In genomic region chr11:5442590-5443021, GRCm38 (mm10) we compare ENCODE assay signal across 9 mouse cellular contexts. TPM values are rescaled to one million over a fixed set of nuclear protein-coding genes. Genes with fewer than 3 reads are reported as not detected.
DNase-seq lines count a peak whose midpoint lies in the region; ATAC-seq lines count a peak whose summit lies in the region.
"Had no signal": no experiment of that assay in that cellular context is flagged by ENCODE, and none has a peak within 500 bp of the region (broad histone marks: within the 10 kb centered on the region; RNA-seq: fewer than 3 reads in every experiment).

No protein-coding gene starts in this region.

- H3K4me2 ChIP-seq in liver, embryonic 11.5 days = peak overlapping the region; percentile 98
- peak overlapping the region; percentile 96 for H3K4me2 ChIP-seq in forebrain, embryonic 15.5 days (replicated peaks)
- peak overlapping the region; percentile 85 for H3K4me2 ChIP-seq in limb, embryonic 15.5 days
- peak overlapping the region; percentile 91 for H3K4me2 ChIP-seq in neural tube, embryonic 14.5 days (ENCODE audit: low read depth, low read length)

- ATAC-seq in liver, embryonic 11.5 days (replicated peaks; ENCODE audit: low FRiP score) = no peak
- no peak for ATAC-seq in forebrain, embryonic 15.5 days (replicated peaks)
- ATAC-seq in limb, embryonic 15.5 days (ENCODE audit: insufficient number of reproducible peaks, low FRiP score, low TSS enrichment, low read depth) = no peak
- ATAC-seq in neural tube, embryonic 14.5 days (ENCODE audit: low read depth) = no peak

- WGBS in liver, embryonic 11.5 days = 16% methylated on average over 3 of the region's 3 CpGs
- 15% methylated on average over 3 of the region's 3 CpGs for WGBS in forebrain, embryonic 15.5 days
- 27% methylated on average over 3 of the region's 3 CpGs for WGBS in limb, embryonic 15.5 days
- WGBS in neural tube, embryonic 14.5 days = 11% methylated on average over 3 of the region's 3 CpGs

- peaks cover 25% of the 10 kb centered on the region for H3K4me1 ChIP-seq in liver, embryonic 11.5 days (replicated peaks; ENCODE audit: control insufficient read depth, insufficient read depth, low read length)
- peaks cover 29% of the 10 kb centered on the region for H3K4me1 ChIP-seq in forebrain, embryonic 15.5 days
- peaks cover 23% of the 10 kb centered on the region for H3K4me1 ChIP-seq in limb, embryonic 15.5 days
- H3K4me1 ChIP-seq in neural tube, embryonic 14.5 days (ENCODE audit: control insufficient read depth, insufficient read depth, low read length) = peaks cover 16% of the 10 kb centered on the region

- H3K27ac ChIP-seq in liver, embryonic 11.5 days (ENCODE audit: low read depth, low read length) = no peak overlapping the region
- no peak overlapping the region for H3K27ac ChIP-seq in forebrain, embryonic 15.5 days (replicated peaks)
- H3K27ac ChIP-seq in limb, embryonic 15.5 days = no peak overlapping the region
- H3K27ac ChIP-seq in neural tube, embryonic 14.5 days (ENCODE audit: low read depth, low read length) = no peak overlapping the region

- H3K27me3 ChIP-seq in liver, embryonic 11.5 days (replicated peaks; ENCODE audit: control insufficient read depth, insufficient read depth, low read length) = no peaks in the 10 kb centered on the region
- H3K27me3 ChIP-seq in forebrain, embryonic 15.5 days = no peaks in the 10 kb centered on the region
- no peaks in the 10 kb centered on the region for H3K27me3 ChIP-seq in limb, embryonic 15.5 days
- no peaks in the 10 kb centered on the region for H3K27me3 ChIP-seq in neural tube, embryonic 14.5 days (ENCODE audit: control insufficient read depth, insufficient read depth, low read length)

- H3K9ac ChIP-seq in liver, embryonic 11.5 days (ENCODE audit: low read depth, low read length) = peak overlapping the region; percentile 13; the same call in 1 of the 2 replicates
- H3K9ac ChIP-seq in forebrain, embryonic 15.5 days (replicated peaks) = no peak overlapping the region
- H3K9ac ChIP-seq in limb, embryonic 15.5 days = no peak overlapping the region
- no peak overlapping the region for H3K9ac ChIP-seq in neural tube, embryonic 14.5 days (replicated peaks; ENCODE audit: low read depth, low read length)

- DNase-seq in liver, embryonic 11.5 days (ENCODE audit: low spot score) = no peak
- DNase-seq in liver = no peak
- no peak for DNase-seq in ovary, postnatal 36 days (ENCODE audit: low spot score)
- no peak for DNase-seq in adrenal gland, postnatal 36 days
- no peak for DNase-seq in ovary, postnatal 10 days (ENCODE audit: low spot score)
- DNase-seq: retina, postnatal 1 day had no signal

- H3K9me3 ChIP-seq in liver, embryonic 11.5 days (ENCODE audit: control insufficient read depth, low read length) = no peaks in the 10 kb centered on the region
- no peaks in the 10 kb centered on the region for H3K9me3 ChIP-seq in forebrain, embryonic 15.5 days
- no peaks in the 10 kb centered on the region for H3K9me3 ChIP-seq in limb, embryonic 15.5 days
- no peaks in the 10 kb centered on the region for H3K9me3 ChIP-seq in neural tube, embryonic 14.5 days (ENCODE audit: control insufficient read depth, low read length)

- no peaks in the 10 kb centered on the region for H3K36me3 ChIP-seq in liver, embryonic 11.5 days (ENCODE audit: control insufficient read depth, insufficient read depth, low read length)
- H3K36me3 ChIP-seq in forebrain, embryonic 15.5 days = no peaks in the 10 kb centered on the region
- H3K36me3 ChIP-seq in limb, embryonic 15.5 days = no peaks in the 10 kb centered on the region
- no peaks in the 10 kb centered on the region for H3K36me3 ChIP-seq in neural tube, embryonic 14.5 days (ENCODE audit: control insufficient read depth, insufficient read depth, low read length)

- H3K4me3 ChIP-seq in liver, embryonic 11.5 days (ENCODE audit: low read depth, low read length) = peak overlapping the region; percentile 91
- peak overlapping the region; percentile 76 for H3K4me3 ChIP-seq in forebrain, embryonic 15.5 days
- H3K4me3 ChIP-seq in limb, embryonic 15.5 days = peak overlapping the region; percentile 89
- H3K4me3 ChIP-seq in neural tube, embryonic 14.5 days (ENCODE audit: low read depth, low read length) = peak overlapping the region; percentile 81

RNA-seq across cellular contexts. Expression of gene Znrf3, which starts 2.0 kb away (rescaled TPM):
- 9.0 and 9.1 TPM in 2 replicates for polyA plus RNA-seq in liver, embryonic 11.5 days (2014; fragmentation: Nextera tagmentation; extraction: Ambion mirVana)
- polyA plus RNA-seq in forebrain, embryonic 15.5 days (2015; fragmentation: Nextera tagmentation; extraction: Ambion mirVana) = 6.9 and 7.4 TPM in 2 replicates
- polyA plus RNA-seq in limb, embryonic 15.5 days (2015; fragmentation: Nextera tagmentation; extraction: Ambion mirVana) = 16.2 and 16.3 TPM in 2 replicates
- 7.4 and 9.6 TPM in 2 replicates for polyA plus RNA-seq in neural tube, embryonic 14.5 days (2014; fragmentation: Nextera tagmentation; extraction: Ambion mirVana)
- total RNA-seq in adrenal gland, postnatal 36 days (2021) = 10 to 100 TPM; 28.8 to 35.8 TPM
